Mouse (Mus musculus) thymus, postnatal 25 days (tissue): ENCODE measurements around the gene Tex26.

Experiments used
- DNase-seq: peaks from one replicate; pipeline ENCODE4 v3.0.0; 2022

Gene Tex26

DNA sequence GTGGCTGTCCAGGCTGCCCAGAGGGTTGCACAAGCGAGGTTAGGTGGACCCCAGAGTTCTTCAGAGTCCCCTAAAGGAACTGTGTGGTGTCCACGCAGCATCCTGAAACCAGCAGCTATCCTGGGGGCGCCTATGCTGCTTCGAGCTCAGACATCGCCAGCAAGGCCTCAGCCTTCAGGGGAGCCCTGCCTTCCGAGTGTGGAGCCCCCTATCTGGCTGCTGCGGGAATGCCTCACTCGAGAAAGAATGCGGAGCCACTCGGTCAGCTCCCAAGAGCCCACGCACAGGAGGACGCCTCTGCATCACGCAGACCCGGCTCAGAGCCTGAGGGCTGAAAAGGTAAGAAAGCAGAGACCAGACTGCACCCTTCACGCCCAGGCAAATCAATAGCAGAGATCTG is 50.8 kb downstream of the Tex26 start:
- no peak for DNase-seq

DNA sequence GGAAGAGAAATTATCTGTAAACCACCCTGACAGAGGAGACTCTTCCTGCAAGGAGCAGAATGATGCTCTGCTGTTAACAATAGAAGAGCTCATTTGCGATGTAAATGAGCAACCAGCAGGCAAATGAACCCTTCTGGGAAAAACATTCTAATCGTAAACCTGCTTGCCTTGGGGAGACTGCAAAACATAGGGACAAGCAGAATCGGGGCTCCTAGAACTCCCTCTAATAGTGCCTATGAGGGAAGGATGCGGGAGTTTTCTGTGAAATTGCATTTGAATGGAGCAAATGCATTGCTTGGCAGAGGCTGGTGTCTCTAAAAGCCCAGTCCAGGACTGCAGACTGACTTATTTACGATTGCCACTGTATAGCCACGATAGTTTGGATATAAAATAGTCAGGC is 56.2 kb downstream of the Tex26 start:
- DNase-seq = no peak

DNA sequence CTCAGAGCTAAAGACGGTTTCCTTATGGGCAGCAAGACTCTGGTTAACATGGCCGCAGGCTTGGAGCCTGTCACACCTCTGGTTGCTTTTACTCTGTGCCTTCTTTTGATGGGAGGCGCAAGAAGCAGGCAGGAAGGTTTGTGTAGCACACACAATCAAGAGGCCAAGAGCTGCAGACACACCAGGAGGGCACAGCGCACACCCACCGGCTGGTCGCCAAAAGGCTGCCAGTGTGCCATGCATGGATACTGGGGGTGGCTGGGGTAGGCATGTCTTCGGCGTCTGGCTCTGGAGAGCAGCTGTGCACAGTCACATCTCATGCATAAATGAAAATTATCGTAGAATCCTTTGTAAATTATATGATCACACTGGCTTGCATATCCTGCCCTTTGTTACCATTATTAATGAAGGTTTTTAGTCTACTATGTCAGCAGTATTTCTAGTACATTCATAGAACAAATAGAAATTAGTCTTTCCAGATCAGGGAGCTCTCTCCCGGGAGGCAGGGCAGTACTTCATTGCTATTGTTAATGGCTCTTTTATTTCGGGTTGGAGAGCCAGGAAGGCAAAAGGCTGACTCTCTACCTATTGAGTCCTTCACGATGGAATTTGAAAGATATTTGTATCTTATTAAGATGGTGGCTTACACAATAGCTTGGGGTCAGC is 57.1 kb downstream of the Tex26 start:
- no peak for DNase-seq

DNA sequence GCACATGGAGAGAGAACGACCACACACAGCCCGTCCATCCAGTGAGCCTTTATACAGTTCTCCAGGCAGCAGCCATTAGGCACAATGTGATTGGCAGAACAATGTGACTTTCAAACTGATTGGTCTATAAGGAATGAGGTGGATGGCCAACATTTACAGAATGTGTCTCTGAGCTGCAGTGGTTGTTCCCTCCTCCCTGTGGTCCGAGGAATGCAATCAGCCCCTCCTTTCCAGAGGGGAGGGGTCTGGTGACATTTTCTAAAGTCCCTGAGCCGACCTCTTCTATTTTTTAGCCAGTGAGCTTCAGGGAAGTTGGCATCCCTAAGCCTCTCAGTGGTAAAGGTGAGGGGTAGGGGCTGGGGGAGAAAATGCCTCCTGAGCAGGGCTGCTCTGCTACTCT is 60.5 kb downstream of the Tex26 start:
- DNase-seq = no peak

DNA sequence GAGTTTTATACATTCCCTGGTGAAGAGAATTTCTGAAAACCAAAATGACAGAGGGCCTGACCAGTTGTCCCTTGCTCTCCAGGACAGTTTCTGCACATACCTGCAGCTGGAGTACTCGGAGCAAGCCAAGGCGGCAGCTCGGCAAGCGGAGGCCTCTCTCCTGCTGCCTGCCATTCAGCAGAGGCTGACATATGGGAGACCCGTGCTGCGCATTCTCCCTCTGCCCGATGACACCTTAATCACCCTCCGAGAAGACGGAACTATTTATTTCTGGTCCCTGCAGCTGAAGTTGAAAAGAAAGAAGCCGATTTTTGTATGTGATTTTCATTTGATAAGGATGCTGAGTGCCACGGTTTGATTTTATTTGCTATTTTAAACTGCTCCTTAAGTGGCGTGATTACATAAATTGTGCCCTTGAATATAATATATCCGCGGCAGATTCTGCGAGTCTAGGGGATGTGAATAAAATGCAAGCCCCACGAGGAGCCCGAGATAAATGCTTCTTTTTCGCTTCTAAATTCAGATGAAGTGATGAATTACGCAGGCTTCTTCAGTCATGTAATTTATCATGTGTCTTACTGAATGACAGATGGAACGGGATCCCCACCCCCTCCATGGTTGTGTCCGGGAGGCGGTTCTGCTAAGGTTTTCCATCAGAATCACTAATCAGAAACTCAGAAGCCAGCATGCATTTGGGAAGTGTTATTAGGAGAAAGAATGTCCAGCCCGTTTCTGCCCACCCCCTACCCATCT is 64.1 kb downstream of the Tex26 start:
- no peak for DNase-seq

DNA sequence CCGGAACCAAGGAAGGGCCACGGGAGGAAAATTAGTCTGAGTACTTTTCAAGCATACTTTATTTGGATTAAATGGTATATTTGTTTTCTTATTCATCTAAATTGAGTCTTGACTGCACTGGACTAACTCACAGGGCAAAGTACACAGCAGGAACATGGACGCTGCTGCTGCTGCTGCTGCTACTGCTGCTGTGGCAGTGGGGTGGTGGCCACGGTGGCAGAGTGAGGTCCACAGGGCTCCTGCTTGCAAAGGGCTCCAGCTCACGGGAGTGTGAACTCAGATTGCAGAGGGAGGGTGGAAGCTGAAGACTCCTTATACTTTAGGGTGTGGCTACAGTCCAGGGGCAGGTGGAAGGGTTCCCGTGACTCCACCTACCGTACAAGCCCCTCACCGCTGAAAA is 65.5 kb downstream of the Tex26 start:
- DNase-seq = no peak

DNA sequence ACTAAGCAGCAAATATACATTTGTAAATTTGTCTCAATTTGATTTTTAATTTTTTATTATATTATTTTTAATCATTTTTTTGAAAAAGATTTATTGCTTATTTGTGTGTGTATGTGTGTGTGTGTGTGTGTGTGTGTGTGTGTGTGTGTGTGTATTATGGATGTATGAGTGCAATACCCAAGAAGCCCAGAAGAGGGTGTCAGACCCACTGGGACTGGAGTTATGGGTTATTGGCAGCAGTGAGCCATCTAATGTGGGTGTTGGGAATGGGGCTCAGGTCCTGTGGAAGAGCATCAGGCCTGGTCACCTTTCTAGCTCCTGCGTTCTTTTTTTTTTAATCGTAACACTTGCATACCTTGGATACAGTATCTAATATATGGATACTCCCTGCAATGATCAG is 66.6 kb downstream of the Tex26 start:
- DNase-seq = no peak

- DNase-seq = no peak
These were observed 68.9 kb downstream of the Tex26 start for GRCm38 (mm10) chr5:149508094-149509029.

GRCm38 (mm10) chr5:149510323-149510722 is 70.9 kb downstream of the Tex26 start:
- DNase-seq = no peak

DNA sequence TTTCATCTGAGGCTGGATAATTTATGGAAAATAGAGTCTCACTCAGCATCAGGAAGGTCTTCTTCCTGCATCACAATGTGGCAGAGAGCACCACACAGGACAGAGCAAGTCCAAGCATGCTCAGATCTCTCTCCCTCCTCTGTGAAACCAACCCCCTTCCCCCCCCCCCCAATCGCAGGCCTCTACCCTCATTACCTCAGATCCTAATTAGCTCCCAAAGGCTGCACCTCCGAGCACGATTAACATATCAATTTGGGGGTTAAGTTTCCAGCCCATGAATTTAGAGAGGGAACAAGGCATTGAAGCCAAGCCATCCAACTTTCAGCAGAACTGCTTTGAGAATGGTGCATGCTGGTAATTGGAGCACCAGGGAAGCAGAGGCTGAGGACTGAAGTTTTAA is 73.2 kb downstream of the Tex26 start:
- DNase-seq = no peak

DNA sequence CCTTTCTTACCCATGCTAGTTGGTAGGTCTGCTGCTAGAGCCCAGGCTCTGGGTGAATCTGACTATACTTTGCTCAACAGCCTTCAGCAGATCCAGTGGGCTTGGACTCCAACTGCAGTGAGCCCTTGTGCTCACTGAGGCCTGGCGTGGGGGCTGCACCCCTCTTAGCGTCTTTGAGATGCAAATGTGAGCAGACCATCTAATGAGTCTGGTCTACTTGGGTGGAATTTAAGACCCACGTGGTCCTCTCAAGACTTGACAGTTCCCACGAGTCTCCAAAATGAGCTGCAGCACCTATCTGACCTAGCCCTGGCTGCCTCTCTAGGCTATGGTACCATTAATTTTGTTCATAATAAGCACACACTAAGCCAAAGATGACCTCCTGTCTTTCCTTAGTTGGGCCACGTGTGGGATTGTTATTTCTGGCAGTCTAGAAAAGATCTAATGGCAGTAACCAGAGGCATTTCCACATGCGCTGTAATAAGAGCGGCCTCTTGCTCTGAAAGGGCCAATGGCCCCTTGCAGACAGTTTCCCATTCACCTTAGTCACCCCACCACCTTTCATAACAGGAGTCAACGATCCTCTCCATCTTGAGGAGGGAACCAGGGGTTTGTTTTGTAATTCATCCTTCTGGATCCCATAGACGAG is 74.1 kb downstream of the Tex26 start:
- DNase-seq = no peak

- DNase-seq = no peak
These were observed 74.7 kb downstream of the Tex26 start for GRCm38 (mm10) chr5:149514087-149514671.

DNA sequence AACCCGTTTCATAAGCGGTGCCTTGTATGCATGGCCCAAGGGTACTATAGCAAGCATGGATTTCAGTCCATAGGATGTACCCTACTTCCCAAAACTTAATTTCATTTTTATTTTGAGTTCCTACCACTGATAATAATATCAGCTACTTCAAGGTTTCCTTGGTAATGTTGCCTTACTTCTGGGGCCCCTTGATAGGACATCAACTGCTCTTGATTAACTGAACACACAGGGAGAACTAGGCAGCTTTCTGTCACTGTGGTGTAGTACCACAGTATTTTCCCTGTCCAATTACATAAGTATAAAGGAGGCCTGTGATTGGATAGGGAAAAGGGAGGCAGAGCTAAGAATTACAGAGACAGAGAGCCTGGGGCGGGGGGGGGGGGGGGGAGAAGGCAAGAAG is 75.4 kb downstream of the Tex26 start:
- DNase-seq = no peak

GRCm38 (mm10) chr5:149517116-149517515 is 77.7 kb downstream of the Tex26 start:
- no peak for DNase-seq
